Mouse (Mus musculus): ENCODE measurements around the gene Casp4. TPM values are rescaled to one million over a fixed set of nuclear protein-coding genes. Genes with fewer than 3 reads are reported as not detected.

The Casp4 gene
- total RNA-seq (2014; rRNA removed), result 0.19 TPM in 1 of 2 replicates, not detected in the other
- 0.63 and 0.91 TPM in 2 replicates for polyA plus RNA-seq (2015; fragmentation: Nextera tagmentation; extraction: Ambion mirVana)

GRCm38 (mm10) chr9:5308561-5308960 is at the start of gene Casp4:
Gene Casp4 (plus strand): TSS chr9:5308828.
- Histone ChIP-seq H3K27me3 (ENCODE audit: insufficient read depth, low read length) (no peaks in the 10 kb centered on the region), H3K4me1 (ENCODE audit: insufficient read depth, low read length) (no peaks in the 10 kb centered on the region), H3K4me3 (ENCODE audit: low read depth, low read length) (no peak within 1 kb of the TSS), H3K9ac (replicated peaks; ENCODE audit: low read length, poor library complexity, severe bottlenecking) (no peak within 1 kb of the TSS), H3K9me3 (ENCODE audit: low read length) (no peaks in the 10 kb centered on the region), H3K4me2 (ENCODE audit: low read depth, low read length, poor library complexity, severe bottlenecking) (no peak within 1 kb of the TSS), H3K27ac (ENCODE audit: low read depth, low read length) (no peak within 1 kb of the TSS), H3K36me3 (ENCODE audit: insufficient read depth, low read length) (no peaks in the 10 kb centered on the region)
- 75% methylated on average over 5 of the region's 5 CpGs for WGBS
- DNase-seq (ENCODE audit: low spot score) (no peak), ATAC-seq (ENCODE audit: low FRiP score) (no peak)
- TF ChIP-seq CTCF (IDR thresholded peaks at IDR 0.05), result no peak

GRCm38 (mm10) chr9:5263951-5264475 is 44.6 kb upstream of the Casp4 start:
- H3K27ac ChIP-seq (ENCODE audit: low read depth, low read length), result no peak overlapping the region
- H3K27me3 ChIP-seq (ENCODE audit: insufficient read depth, low read length), result no peaks in the 10 kb centered on the region
- H3K4me3 ChIP-seq (ENCODE audit: low read depth, low read length), result no peak overlapping the region
- no peaks in the 10 kb centered on the region for H3K9me3 ChIP-seq (ENCODE audit: low read length)
- H3K4me1 ChIP-seq (ENCODE audit: insufficient read depth, low read length), result no peaks in the 10 kb centered on the region
- H3K36me3 ChIP-seq (ENCODE audit: insufficient read depth, low read length), result no peaks in the 10 kb centered on the region
- no peak for ATAC-seq (ENCODE audit: low FRiP score)
- WGBS, result 79% methylated on average over 2 of the region's 2 CpGs
- no peak for DNase-seq (ENCODE audit: low spot score)
- TF ChIP-seq CTCF (IDR thresholded peaks at IDR 0.05), result no peak
- H3K4me2 ChIP-seq (ENCODE audit: low read depth, low read length, poor library complexity, severe bottlenecking), result no peak overlapping the region
- H3K9ac ChIP-seq (replicated peaks; ENCODE audit: low read length, poor library complexity, severe bottlenecking), result no peak overlapping the region

GRCm38 (mm10) chr9:5270274-5270673 is 38.4 kb upstream of the Casp4 start:
- no peaks in the 10 kb centered on the region for H3K9me3 ChIP-seq (ENCODE audit: low read length)
- no peak overlapping the region for H3K4me3 ChIP-seq (ENCODE audit: low read depth, low read length)
- H3K27me3 ChIP-seq (ENCODE audit: insufficient read depth, low read length), result no peaks in the 10 kb centered on the region
- H3K4me1 ChIP-seq (ENCODE audit: insufficient read depth, low read length), result no peaks in the 10 kb centered on the region
- no peak for TF ChIP-seq CTCF (IDR thresholded peaks at IDR 0.05)
- DNase-seq (ENCODE audit: low spot score), result no peak
- no peak overlapping the region for H3K4me2 ChIP-seq (ENCODE audit: low read depth, low read length, poor library complexity, severe bottlenecking)
- no peak overlapping the region for H3K27ac ChIP-seq (ENCODE audit: low read depth, low read length)
- no peaks in the 10 kb centered on the region for H3K36me3 ChIP-seq (ENCODE audit: insufficient read depth, low read length)
- no peak for ATAC-seq (ENCODE audit: low FRiP score)
- no peak overlapping the region for H3K9ac ChIP-seq (replicated peaks; ENCODE audit: low read length, poor library complexity, severe bottlenecking)
- 91% methylated on average over 2 of the region's 2 CpGs for WGBS

- Histone ChIP-seq H3K27me3 (ENCODE audit: insufficient read depth, low read length) (no peaks in the 10 kb centered on the region), H3K4me1 (ENCODE audit: insufficient read depth, low read length) (no peaks in the 10 kb centered on the region), H3K9me3 (ENCODE audit: low read length) (no peaks in the 10 kb centered on the region), H3K27ac (ENCODE audit: low read depth, low read length) (no peak overlapping the region), H3K4me3 (ENCODE audit: low read depth, low read length) (no peak overlapping the region), H3K9ac (replicated peaks; ENCODE audit: low read length, poor library complexity, severe bottlenecking) (no peak overlapping the region), H3K4me2 (ENCODE audit: low read depth, low read length, poor library complexity, severe bottlenecking) (no peak overlapping the region), H3K36me3 (ENCODE audit: insufficient read depth, low read length) (no peaks in the 10 kb centered on the region)
- no peak for TF ChIP-seq CTCF (IDR thresholded peaks at IDR 0.05)
- WGBS, result 95% methylated on average over 1 of the region's 1 CpGs
- DNase-seq (ENCODE audit: low spot score), result no peak
- ATAC-seq (ENCODE audit: low FRiP score), result no peak
These were observed 37.7 kb upstream of the Casp4 start for GRCm38 (mm10) chr9:5270884-5271283.

GRCm38 (mm10) chr9:5271334-5271845 is 37.2 kb upstream of the Casp4 start:
- 85% methylated on average over 6 of the region's 6 CpGs for WGBS
- ATAC-seq (ENCODE audit: low FRiP score) (no peak), DNase-seq (ENCODE audit: low spot score) (no peak)
- H3K36me3 ChIP-seq (ENCODE audit: insufficient read depth, low read length), result no peaks in the 10 kb centered on the region
- H3K4me1 ChIP-seq (ENCODE audit: insufficient read depth, low read length), result no peaks in the 10 kb centered on the region
- H3K27me3 ChIP-seq (ENCODE audit: insufficient read depth, low read length), result no peaks in the 10 kb centered on the region
- no peak overlapping the region for H3K4me2 ChIP-seq (ENCODE audit: low read depth, low read length, poor library complexity, severe bottlenecking)
- no peaks in the 10 kb centered on the region for H3K9me3 ChIP-seq (ENCODE audit: low read length)
- H3K9ac ChIP-seq (replicated peaks; ENCODE audit: low read length, poor library complexity, severe bottlenecking), result no peak overlapping the region
- H3K27ac ChIP-seq (ENCODE audit: low read depth, low read length), result no peak overlapping the region
- no peak overlapping the region for H3K4me3 ChIP-seq (ENCODE audit: low read depth, low read length)
- no peak for TF ChIP-seq CTCF (IDR thresholded peaks at IDR 0.05)

GRCm38 (mm10) chr9:5286071-5286470 is 22.6 kb upstream of the Casp4 start:
- TF ChIP-seq CTCF (IDR thresholded peaks at IDR 0.05), result no peak
- Histone ChIP-seq H3K4me3 (ENCODE audit: low read depth, low read length) (no peak overlapping the region), H3K9me3 (ENCODE audit: low read length) (no peaks in the 10 kb centered on the region), H3K27ac (ENCODE audit: low read depth, low read length) (no peak overlapping the region), H3K36me3 (ENCODE audit: insufficient read depth, low read length) (no peaks in the 10 kb centered on the region), H3K27me3 (ENCODE audit: insufficient read depth, low read length) (no peaks in the 10 kb centered on the region), H3K9ac (replicated peaks; ENCODE audit: low read length, poor library complexity, severe bottlenecking) (no peak overlapping the region), H3K4me2 (ENCODE audit: low read depth, low read length, poor library complexity, severe bottlenecking) (no peak overlapping the region), H3K4me1 (ENCODE audit: insufficient read depth, low read length) (no peaks in the 10 kb centered on the region)
- 94% methylated on average over 2 of the region's 2 CpGs for WGBS
- ATAC-seq (ENCODE audit: low FRiP score) (no peak), DNase-seq (ENCODE audit: low spot score) (no peak)
